Mouse (Mus musculus): ENCODE measurements around the gene Ahsg.
"Not testable (repeated sequence)": the region's sequence is repeated elsewhere in the genome, so short reads cannot be mapped to it uniquely, and the experiment has no call there.

The Ahsg gene

GRCm38 (mm10) chr16:22938541-22938940 lies 47.5 kb downstream of the Ahsg start:
- DNase-seq (ENCODE audit: inconsistent age in 2 of 2, low spot score in 1 of 2) = no peak

GRCm38 (mm10) chr16:22939120-22939695 lies 48.1 kb downstream of the Ahsg start:
- no peak for DNase-seq (ENCODE audit: inconsistent age in 2 of 2, low spot score in 1 of 2)

GRCm38 (mm10) chr16:22941825-22942476 lies 50.9 kb downstream of the Ahsg start:
- DNase-seq (ENCODE audit: inconsistent age in 2 of 2, low spot score in 1 of 2) = not testable (repeated sequence)

- no peak for DNase-seq (ENCODE audit: inconsistent age in 2 of 2, low spot score in 1 of 2)
Observed at GRCm38 (mm10) chr16:22947371-22947770, 56.3 kb downstream of the Ahsg start.

Measured in adrenal gland, adult (tissue).